Mouse (Mus musculus) heart, adult 8-10 months (tissue): ENCODE data around the gene R3hdm4. TPM values are rescaled to one million over a fixed set of nuclear protein-coding genes. Genes with fewer than 3 reads are reported as not detected.

ENCODE experiments used
- DNase-seq: peaks from one replicate; pipeline ENCODE4 v3.0.0; 2022; ENCODE audit warnings: low spot score
- total RNA-seq, 4 experiments: library from RNA; stranded (reverse); gene quantifications; 2 replicates each; pipeline ENCODE4 v1.2.4; 2022

The R3hdm4 gene
- total RNA-seq, 4 experiments from 2014 or later = 75.2 to 85.9 (median 81.0) TPM

DNA sequence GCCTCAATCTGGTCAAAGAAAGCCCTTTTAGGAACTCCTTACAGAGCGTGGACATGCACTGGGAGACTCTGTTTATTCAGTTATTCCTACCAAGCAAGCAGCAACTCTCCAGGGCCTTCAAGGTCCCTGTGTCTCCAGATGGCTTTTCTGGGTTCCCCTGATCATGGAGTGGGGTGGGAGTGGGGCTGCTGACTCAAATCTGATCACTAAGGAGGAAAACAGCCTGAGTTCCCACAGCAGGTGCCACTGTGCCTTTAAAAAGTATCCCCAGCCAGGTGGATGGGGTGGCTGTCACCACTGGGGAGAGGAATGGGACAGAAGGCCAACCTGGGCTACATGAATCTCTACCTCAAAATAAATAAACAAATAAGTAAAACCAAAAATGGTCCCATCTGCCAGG, 22.0 kb upstream of the R3hdm4 start:
- no peak for DNase-seq

DNA sequence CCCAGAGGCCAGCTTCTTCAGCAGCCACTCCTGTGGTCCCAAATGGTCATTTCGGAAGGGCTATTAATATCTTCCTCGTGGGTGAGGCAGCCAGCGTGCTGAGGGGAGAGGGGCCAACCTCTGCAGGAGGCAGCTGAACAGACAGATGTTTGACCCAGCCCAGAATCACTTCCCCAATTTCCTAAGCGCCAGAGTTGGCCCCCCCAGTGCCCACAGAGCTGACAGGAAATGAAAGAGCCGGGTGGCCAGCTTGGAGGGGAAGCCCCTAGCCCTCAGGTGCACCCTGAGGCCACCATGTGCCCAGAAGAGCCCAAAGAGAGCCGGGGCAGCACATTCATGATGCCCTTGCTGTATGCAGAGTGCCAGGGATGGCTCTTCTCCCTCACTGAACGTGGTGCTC, 19.7 kb upstream of the R3hdm4 start:
- DNase-seq = no peak

DNA sequence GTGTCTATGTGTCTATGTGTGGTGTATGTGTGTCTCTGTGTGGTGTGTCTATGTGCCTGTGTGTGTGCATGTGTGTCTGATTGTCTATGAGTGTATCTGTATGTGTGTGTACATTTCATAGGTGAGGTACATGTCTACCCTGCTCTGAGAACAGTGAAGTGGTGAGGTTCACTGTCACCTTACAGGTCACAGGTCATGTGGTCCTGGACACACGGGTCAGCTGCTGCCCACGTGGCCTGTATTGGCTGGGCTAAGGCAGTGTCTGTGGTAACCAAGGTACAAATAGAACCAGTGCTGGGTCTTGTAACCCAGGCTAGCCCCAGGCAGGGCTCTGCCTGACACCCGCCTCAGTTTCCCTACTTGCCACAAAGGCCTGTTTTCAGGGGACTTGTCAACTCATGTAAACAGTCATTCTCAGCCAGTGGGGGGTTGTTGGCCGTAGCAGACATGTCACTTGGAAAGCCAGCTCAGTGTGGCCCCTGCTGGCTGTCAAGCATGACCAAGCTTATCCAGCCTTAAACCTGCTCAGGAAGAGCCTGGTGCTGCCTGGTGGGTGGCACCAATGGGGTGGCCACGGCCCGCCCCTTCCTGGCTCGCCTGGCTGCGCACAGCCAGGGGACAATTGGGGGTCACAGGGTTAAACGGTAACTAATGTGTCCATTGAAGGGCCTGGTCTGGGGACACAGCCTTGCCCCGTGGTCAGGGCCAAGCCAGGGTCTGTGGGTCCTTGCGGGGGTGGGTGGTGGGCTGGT, 16.9 kb upstream of the R3hdm4 start:
- no peak for DNase-seq

DNA sequence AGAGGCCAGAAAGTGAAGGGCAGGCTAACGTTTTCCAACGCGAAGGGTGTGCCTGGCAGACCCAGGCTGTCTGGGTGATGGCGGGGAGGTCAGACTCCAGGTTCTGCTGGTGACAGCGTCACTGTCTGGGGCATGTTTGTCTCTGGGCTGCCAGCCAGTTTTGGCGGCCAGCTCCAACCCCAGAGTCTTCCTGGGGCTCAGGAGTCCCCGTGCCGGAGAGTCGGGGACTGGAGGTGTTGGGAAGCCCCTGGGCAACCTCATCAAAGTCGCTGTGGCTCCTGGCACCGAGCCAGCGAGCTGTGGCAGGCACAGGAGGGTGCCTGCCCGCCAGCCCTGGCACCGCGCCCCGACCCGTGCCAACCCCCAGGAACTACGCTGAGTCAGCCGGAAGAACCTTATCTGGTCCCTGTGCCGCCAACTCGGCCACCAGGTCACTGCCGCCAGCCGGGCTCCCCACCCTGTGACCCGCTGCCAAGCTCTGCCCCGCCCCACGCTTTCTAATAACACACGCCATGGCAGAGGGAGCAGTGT, 16.0 kb upstream of the R3hdm4 start:
- peak; percentile 68 for DNase-seq

DNA sequence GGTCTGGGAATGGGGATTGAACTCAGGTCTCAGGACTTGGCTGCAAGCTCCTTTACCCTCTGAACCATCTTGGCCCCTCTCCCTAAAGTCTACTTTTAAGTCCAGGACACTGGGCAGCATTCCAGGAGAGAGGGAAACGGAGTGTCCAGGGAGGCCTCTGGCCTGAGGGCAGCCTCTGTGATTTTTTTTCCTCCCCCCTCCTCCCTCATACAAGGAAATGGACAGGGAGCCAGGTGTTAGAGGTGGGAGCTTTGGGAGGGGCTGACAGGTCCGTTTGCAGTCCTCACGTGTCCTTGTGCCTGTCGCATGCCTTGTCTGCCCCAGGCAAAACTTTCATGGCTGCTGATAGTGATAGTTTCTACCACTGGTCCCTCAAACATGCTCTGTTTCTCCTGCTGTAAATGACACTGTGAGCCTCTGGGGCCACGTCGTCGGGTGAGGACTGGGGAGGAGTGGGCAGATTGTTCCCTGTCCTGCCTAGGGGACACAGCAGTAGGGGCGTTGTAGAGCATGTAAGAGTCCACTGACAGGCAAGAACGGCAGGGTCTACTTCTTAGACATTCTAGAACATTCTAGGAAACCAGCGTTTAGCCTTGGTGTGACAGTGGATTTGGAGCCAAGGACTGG, 15.4 kb upstream of the R3hdm4 start:
- no peak for DNase-seq

DNA sequence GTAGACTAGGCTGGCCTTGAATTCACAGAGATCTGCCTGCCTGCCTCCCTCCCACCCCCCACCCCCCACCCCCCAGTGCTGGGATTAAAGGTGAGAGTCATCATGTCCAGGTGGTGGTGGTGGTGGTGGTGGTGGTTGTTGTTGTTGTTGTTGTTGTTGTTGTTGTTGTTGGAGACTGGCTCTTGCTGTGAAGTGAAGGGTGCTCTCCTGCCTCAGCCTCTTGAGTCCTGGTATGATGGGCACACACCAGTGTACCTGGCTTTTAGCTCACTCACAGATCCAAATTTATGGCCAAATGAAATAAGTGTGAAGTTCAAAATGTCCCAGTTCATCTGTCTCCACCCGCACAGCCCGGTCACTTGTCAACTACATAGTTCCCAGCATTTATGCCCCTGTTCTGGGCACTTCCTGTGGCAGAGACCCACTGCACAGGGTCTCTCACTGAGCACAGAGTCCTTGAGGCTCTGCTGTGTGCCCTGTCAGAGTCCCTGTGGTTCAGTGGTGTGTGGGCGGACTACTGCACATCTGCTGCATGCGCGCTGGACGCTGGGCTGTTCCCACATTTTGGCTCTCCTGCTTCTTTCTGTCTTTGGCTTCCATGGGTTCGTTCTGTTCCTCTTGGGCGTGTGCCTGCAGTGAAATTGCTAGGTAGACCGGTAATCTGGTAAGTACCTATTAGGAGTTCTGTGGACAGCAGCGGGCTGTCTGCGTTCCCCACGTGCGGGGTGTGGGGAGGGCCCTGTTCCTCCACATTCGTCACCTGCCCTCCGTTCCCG, 14.0 kb upstream of the R3hdm4 start:
- DNase-seq = no peak

DNA sequence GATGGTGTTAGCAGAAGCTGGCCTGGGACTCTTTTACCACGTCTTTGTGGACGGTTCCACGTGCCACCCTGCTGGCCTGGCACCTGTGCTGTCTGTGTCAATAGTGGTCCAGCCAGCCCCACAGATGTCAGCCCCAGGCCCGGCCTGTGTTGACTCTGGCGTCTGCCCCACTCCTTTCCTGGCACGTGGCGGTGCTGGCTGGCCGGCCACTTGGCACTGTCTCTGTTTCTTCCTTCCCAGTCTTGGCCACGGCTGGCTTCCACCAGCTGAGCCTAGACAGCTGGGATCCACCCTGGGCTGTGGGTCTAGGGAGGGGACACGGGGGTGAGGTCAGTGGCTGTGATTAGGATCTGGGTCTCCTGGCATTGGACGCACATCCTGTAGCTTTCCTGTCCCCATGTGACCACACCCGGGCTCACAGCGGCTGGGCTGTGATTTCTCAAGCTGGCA, 13.3 kb upstream of the R3hdm4 start:
- peak; percentile 91 for DNase-seq

DNA sequence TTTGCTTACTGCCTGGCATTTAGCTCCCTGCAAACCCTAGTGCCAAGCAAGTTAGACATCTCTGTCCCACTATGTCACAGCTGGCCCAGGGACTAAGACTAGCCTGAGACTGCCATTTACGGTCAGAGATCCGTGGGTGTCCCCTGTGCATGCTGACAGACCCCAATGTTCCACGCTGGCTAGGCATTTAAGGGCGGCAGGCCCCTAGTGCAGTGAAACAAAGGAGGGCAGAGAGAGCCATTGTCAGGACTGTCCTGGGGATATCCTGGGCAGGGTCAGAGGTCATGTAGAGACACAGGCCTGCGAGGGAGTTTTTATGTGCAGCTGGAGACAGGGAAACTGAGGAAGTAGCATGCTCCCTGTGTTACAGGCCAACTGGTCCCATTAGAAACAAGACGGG, 12.9 kb upstream of the R3hdm4 start:
- no peak for DNase-seq

DNA sequence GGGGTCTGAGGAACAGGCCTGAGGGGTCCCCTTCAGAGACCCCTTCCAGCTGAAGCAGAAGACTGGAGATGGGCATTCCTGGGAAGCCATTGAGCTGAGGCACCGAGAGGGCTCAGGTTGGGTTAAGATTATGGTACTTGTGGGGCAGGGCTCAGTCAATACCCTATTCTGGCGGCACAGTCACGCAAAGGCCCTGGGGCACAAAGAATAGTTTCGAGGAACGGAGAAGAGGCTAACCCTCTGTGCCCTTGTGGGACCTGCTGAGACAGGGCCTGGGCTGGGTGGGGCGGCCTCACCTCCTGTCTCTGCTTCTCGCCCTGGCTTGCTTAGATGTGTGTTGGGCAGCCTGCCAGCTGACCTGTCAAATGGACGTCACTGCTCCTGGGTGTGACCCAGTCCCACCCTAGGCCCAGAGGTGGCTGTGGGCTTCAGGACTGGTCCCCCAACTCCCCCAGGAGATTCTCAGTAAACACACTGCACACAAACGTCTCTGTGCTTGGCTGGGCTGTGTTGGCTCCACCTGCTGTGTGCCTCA, 12.2 kb upstream of the R3hdm4 start:
- no peak for DNase-seq

DNA sequence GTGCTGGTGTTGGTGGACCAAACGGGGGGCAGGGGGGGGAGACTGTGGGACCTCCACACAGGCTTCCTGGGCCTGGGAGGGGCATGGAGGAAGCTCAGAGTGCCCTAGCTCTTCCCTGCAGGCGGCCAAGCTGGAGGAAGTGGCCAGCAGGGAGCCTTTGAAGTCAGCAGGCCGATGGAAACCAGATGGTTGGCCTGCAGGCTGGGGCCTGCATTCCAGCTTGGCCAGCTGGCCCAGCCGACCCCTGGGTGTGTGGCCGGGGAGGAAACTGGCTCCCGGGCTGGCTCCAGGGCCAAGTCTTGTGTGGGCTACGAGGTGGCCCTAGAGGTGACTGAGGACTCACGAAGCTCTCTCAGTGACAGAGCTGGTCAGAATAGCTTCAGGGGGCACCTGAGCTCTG, 11.7 kb upstream of the R3hdm4 start:
- peak; percentile 65 for DNase-seq

DNA sequence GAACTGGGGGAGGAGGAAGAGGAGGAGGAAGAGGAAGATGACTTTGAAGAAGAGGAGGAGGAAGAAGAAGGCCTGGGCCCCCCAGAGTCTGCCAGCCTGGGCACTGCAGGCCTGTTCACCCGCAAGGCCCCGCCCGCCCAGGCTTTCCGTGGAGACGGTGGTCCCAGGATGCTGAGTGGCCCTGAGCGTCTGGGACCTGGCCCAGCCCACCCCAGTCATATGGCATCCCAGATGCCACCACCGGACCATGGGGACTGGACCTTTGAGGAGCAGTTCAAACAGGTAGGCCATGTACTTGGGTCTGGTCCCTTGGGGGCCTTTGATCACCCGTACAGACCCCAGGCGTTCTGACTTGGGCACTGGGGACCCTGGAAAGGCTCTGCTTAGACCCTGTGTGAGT, 10.8 kb upstream of the R3hdm4 start:
- DNase-seq = no peak

DNA sequence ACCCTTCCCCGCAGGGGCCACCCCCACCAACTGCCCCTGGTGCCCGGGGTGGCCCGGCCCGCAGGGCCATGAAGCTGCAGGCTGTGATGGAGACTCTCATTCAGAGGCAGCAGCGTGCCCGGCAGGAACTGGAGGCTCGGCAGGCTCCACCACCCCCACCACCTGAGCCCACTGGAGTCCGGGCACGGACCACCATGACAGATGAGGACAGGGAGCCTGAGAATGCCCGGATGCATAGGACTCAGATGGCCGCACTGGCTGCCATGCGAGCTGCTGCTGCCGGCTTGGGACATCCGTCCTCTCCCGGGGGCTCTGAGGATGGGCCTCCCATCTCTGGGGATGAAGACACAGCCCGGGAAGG, 9.8 kb upstream of the R3hdm4 start:
- DNase-seq = no peak

DNA sequence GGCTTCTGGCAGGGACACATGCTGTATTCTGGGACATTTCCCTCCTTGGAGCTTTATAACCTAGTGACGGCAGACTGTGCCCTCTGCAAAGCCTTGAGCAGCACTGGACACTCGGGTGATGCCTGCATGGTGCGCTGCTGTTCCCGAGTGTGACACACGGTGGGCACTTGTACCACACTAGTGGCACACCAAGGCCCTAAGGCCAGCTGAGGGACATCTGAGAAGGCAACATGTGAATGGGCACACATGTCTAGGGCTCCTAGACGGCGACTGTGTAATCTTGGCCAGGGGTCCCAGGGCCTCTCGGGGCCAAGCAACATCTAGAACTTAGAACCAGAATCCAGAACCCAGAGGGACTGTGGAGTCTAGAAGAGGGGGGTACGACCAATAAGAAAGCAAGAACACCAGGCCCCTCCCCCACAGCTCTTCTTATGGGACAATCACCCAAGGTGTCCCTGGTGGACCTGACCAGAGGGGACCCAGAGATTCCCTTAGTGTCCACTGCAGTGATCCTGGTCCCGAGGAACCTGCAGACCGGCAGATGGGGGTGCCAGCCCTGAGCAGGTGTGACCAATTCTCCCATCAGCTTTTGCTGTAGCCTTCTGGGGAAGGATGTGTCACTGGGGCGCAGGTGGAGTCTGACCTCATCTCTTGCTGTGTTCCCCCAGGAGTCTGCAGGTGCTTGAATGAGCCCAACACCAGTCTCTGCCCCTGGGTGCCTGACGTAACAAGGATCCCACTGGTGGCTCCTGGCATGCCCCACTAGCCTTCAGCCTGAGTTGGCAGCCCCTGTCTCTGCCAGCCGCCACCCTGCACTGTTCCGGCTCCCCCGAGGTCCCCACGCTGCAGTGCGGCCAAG, 9.2 kb upstream of the R3hdm4 start:
- DNase-seq = no peak

DNA sequence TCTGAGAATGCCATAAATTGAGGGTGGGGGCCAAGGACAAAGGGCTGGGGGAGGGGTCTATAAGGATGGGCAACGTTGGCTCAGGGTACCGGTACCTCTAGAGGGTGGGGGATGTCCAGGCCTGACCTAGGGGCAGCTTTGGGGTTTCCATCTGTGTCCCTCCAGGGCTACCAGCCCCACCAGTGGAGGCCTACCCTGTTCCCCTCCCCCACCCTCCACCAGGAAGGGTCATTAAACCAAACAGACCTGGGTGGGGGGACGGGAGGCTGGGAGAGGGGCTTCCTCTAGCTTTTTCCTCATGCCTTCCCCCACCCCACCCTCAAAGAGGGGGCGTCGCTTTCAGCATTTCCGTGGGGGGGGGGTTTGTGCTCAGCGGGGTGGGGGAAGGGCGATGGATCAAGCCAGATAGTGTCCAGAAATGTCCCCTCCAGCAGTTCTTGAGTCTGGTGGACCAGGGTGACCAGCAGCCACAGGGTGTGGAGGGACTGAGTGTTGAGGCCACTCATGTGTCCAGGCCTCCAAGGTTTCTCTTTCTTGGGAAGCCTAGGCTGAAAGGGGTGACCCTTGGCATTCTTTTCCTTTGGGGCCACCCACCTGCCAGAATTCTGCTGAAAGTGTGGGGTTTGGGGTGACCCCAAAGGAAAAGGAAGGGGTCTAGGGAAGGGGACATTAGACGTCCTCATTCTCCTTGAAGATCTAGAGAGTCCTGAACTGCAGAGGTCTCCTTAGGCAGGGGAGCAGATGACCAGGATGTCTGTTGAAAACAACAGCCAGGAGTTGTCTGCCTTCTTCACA, 8.1 kb upstream of the R3hdm4 start:
- DNase-seq = no peak

DNA sequence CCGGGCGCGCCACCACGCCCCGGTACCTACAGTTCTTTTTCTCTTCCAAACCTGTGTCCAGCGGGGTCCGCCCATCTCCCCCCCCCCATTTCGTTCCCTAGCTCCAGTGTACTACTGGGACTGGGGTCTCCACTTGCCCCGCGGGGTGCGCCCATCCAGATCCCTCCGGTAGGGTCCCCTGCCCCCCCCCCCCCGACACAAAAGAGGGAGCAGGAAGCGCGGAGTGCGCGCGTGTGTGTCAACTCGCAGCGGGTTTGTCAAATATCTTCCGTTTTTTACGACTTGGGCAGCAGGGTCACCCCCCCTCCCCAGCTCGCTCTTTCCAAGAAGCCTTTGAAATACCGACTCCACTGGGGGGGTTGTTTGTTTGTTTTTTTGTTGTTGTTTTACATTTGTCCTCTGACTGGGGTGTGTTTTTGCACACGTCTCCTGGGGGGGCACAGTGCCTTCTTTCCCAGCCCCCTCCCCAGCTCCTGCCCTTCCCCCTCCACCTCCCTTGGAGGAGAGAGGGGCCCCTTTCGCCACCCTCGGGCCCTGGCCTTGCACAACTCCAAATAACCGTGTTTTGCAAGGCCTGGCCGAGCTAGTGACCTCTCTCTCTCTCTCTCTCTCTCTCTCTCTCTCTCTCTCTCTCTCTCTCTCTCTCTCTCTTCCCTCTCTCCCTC, 7.2 kb upstream of the R3hdm4 start:
- no peak for DNase-seq

DNA sequence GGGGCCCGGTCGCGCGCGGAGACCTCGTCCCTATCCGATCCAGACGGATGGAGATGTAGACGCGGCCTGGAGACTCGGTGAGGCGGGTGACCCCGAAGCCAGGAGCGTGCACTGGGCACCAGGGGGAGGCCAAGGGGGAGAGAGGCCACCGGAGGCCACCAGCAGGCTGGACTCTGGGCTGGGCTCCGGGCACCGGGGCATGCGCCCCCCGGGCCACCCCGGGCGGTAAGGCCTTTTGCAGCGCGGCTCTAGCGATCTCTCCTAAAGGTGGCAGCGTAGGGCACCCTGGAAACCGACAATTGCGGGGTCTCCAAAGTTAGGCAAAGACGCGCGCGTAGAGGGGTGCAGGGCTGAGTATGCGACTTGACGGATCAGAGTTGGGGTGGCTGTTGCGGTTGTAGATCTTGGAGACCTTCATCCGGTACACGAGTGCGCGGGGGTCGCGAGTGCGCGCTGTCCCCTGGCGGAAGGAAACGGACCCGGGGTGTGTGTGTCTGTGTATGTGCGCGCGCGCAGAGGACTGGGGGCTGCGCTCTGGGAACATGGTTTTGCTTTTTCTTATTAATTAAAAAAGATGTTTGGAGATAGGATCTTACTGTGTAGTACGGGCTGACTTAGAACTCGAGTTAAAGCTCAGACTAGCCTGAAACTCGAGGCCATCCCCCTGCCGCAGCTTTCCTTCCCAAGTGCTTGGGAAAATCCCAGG, 6.5 kb upstream of the R3hdm4 start:
- DNase-seq = no peak

DNA sequence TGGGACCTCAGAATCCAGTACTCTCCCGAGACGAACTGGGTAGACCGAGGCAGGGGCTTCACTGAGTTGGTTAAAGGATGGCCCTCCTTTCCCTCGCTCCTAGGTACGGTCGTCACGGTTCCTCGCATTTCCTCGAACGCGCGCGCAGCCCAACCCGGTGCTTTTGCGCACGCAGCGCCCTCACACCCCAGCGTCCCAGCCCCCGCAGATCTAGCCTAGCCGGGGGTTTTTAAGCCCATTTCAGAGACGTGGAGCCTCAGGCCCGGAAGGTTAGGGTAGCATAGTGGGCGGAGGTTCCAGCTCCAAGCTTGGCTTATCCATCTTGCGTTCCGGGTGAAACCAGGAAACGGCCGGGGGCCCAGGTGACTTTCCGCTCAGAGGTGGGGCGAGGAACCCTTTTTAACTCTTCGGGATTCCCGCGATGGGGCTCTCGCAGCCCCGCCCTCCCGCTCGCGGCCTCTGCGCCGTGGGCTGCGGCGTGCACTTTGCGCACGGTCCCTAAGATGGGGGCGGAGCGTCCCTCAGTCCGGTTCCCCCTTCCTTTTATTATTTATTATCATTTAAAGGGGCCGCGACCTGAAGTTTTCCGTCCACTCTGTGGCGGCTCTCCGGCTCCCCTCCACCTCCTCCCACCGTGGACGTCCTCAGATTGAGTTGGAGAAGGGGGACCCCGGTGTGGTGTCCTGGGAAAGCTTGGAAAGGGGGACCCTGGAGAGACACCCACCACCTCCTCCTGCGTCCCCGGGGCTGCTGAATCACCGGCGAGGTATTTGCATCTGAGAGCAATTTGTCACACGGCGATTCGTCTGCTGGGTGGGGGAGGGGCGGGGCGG, 5.7 kb upstream of the R3hdm4 start, which contains the start of gene Arid3a:
Gene Arid3a (plus strand): TSS at position 553 of the 833 bp plus-strand sequence.
- DNase-seq = peak; percentile 90

DNA sequence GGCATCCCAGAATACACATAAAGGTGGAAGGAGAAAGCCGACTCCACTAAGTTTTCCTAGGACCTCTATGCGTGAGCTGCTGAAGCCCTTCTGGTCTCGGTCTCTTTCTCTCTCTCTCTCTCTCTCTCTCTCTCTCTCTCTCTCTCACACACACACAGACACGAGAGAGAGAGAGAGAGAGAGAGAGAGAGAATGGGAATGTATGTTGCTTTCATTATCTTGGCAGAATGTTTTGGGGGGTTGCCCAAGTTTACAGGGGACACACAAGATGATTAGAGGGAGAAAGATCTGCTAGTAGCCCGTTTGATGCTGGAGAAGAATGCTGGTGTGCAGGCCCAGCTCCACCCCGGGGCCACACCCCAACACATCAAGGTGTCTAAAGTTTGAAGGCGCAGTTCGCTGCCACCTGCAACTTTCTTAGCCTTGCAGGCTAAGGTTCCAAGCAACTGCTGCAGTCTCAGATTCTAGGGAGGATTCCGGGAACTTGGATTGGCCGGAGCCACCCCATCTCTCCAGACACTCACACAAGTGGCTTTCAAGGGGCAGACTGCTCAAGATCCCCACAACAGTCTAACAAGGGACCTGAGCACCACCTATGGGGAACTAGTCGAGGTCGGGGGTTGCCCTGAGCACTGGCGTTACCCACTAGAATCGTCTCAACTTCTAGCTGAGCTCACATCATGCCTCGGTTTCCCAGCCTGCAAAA, 4.9 kb upstream of the R3hdm4 start:
- no peak for DNase-seq
